Mouse (Mus musculus) liver, adult 2 months (tissue): Measurements from ENCODE around the gene Kdm5b.

ENCODE experiments used
- CTCF ChIP-seq: fragments of 200-500 bp; IDR thresholded peaks from 2 replicates; pipeline ENCODE4 v1.5.1; 2011; ENCODE audit warnings: low read depth, low read length, control low read depth
- POLR2A ChIP-seq: fragments of 200-500 bp; IDR thresholded peaks from 2 replicates; pipeline ENCODE4 v1.6.1; 2011; ENCODE audit warnings: low read length, control low read depth; ENCODE audit not compliant: insufficient read depth; ENCODE audit errors: extremely low read depth

- no peak for TF ChIP-seq POLR2A
- no peak for TF ChIP-seq CTCF
These were observed 3.8 kb downstream of the Kdm5b start for GRCm38 (mm10) chr1:134563726-134564125.
